Mouse (Mus musculus) liver, adult 2 months (tissue): ENCODE measurements around the gene Fam118b. TPM values are rescaled to one million over a fixed set of nuclear protein-coding genes. Genes with fewer than 3 reads are reported as not detected.

Experiments
- DNase-seq: peaks from one replicate; pipeline ENCODE4 v3.0.0-alpha.2; 2011; ENCODE audit warnings: low read depth, low spot score; ENCODE audit errors: extremely low read depth
- H3K27ac ChIP-seq: fragments of 200-500 bp; replicated peaks from 2 replicates; pipeline ENCODE4 v1.5.1; 2012; ENCODE audit warnings: low read depth, mild to moderate bottlenecking, control low read depth, inconsistent platforms, low read length; ENCODE audit not compliant: insufficient read depth
- H3K27me3 ChIP-seq: fragments of 200-500 bp; 2 replicates; pipeline ENCODE4 v1.6.1; 2012; ENCODE audit warnings: mild to moderate bottlenecking, moderate library complexity, low read length, inconsistent platforms; ENCODE audit not compliant: control insufficient read depth, insufficient read depth
- H3K36me3 ChIP-seq: fragments of 200-500 bp; 2 replicates; pipeline ENCODE4 v1.6.1; 2012; ENCODE audit warnings: low read length, inconsistent platforms; ENCODE audit not compliant: control insufficient read depth, insufficient read depth
- H3K4me1 ChIP-seq: fragments of 200-500 bp; 2 replicates; pipeline ENCODE4 v1.6.1; 2011; ENCODE audit warnings: low read length; ENCODE audit not compliant: control insufficient read depth, insufficient read depth
- H3K4me3 ChIP-seq: fragments of 200-500 bp; 2 replicates; pipeline ENCODE4 v1.5.1; 2011; ENCODE audit warnings: low read depth, mild to moderate bottlenecking, control low read depth, low read length, moderate library complexity; ENCODE audit not compliant: insufficient read depth
- H3K79me2 ChIP-seq: fragments of 200-500 bp; 2 replicates; pipeline ENCODE4 v1.6.1; 2012; ENCODE audit warnings: inconsistent platforms, mild to moderate bottlenecking, low read length, moderate library complexity; ENCODE audit not compliant: control insufficient read depth, insufficient read depth
- H3K9ac ChIP-seq: fragments of 200-500 bp; 2 replicates; pipeline ENCODE4 v1.6.1; 2012; ENCODE audit warnings: low read depth, mild to moderate bottlenecking, control low read depth, inconsistent platforms, low read length
- CTCF ChIP-seq: fragments of 200-500 bp; IDR thresholded peaks from 2 replicates; pipeline ENCODE4 v1.5.1; 2011; ENCODE audit warnings: low read depth, low read length, control low read depth
- POLR2A ChIP-seq: fragments of 200-500 bp; IDR thresholded peaks from 2 replicates; pipeline ENCODE4 v1.6.1; 2011; ENCODE audit warnings: low read length, control low read depth; ENCODE audit not compliant: insufficient read depth; ENCODE audit errors: extremely low read depth
- WGBS: fragments of 180-500 bp; shearing (Covaris S2); methylation state at CpG from one replicate; pipeline ENCODE4 v1.1.7; 2018; 5-methylcytosine and 5-hydroxymethylcytosine counted together
- polyA plus RNA-seq: library from polyadenylated mRNA; depleted of rRNA; stranded (reverse); fragments of >200 nt; gene quantifications from 2 replicates; pipeline ENCODE4 v1.2.3, GENCODE M21; 2012
- total RNA-seq: library from RNA; depleted of rRNA; stranded (reverse); fragments of >200 nt; gene quantifications from 2 replicates; pipeline ENCODE4 v1.2.3, GENCODE M21; 2014

The Fam118b gene
- total and polyA plus RNA-seq, 2 experiments: 4.0 to 5.8 TPM

DNA sequence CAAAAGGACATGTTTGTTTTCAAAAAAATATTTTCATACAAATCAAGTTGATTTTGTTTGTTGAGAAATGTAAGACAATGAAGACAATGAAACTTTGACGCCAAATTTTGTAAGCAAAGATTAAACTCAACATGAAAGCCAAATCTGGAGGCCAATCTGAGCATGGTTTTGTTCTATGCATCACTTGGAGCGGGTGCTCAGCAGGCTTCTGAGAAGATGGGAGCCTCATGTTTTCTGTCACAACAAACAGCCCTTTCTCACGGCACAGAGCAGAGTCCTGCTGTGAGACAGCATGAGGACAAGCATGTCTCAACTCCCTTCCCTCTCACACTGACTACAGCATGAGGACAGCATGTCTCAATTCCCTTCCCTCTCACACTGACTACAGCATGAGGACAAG lies 31.6 kb downstream of the Fam118b start:
- Histone ChIP-seq H3K27ac (no peak overlapping the region), H3K4me3 (no peak overlapping the region), H3K79me2 (no peaks in the 10 kb centered on the region), H3K27me3 (no peaks in the 10 kb centered on the region), H3K4me1 (no peaks in the 10 kb centered on the region; the same call in 1 of the 2 replicates), H3K36me3 (peaks cover 25% of the 10 kb centered on the region), H3K9ac (no peak overlapping the region)
- no peak for DNase-seq
- WGBS: 87% methylated on average over 3 of the region's 3 CpGs
- TF ChIP-seq CTCF (no peak), POLR2A (no peak)

- Histone ChIP-seq H3K27me3 (no peaks in the 10 kb centered on the region), H3K27ac (no peak overlapping the region), H3K9ac (no peak overlapping the region), H3K4me3 (no peak overlapping the region), H3K36me3 (peaks cover 16% of the 10 kb centered on the region), H3K79me2 (no peaks in the 10 kb centered on the region), H3K4me1 (peaks cover 4% of the 10 kb centered on the region; the same call in 1 of the 2 replicates)
- TF ChIP-seq CTCF: no peak
- TF ChIP-seq POLR2A: no peak
- no peak for DNase-seq
- 94% methylated on average over 3 of the region's 3 CpGs for WGBS
Measured at GRCm38 (mm10) chr9:35228671-35229070, 38.9 kb downstream of the Fam118b start.

DNA sequence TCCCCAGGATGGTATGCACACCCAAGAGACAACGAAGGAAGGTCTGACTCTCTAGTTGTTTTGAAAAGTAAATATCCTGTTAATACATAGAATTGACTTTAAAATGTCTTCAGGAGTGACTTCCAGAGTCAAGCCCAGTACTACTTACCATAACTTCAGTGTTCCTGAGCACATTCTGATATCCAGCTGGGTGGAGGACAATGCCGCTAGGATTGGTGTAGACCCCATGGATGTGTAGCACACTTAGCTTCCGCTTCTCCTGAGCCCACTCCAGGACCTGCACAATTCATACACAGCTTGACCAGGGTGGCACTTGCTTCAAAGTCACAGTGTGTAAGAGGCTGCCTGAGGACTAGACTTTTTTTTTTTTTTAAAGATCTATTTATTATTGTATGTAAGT lies 44.1 kb downstream of the Fam118b start:
- Histone ChIP-seq H3K36me3 (peaks cover 20% of the 10 kb centered on the region), H3K79me2 (no peaks in the 10 kb centered on the region), H3K27ac (no peak overlapping the region), H3K4me3 (no peak overlapping the region), H3K9ac (no peak overlapping the region), H3K27me3 (no peaks in the 10 kb centered on the region), H3K4me1 (peaks cover 4% of the 10 kb centered on the region; the same call in 1 of the 2 replicates)
- no peak for DNase-seq
- TF ChIP-seq CTCF (no peak), POLR2A (no peak)
- 97% methylated on average over 3 of the region's 3 CpGs for WGBS

DNA sequence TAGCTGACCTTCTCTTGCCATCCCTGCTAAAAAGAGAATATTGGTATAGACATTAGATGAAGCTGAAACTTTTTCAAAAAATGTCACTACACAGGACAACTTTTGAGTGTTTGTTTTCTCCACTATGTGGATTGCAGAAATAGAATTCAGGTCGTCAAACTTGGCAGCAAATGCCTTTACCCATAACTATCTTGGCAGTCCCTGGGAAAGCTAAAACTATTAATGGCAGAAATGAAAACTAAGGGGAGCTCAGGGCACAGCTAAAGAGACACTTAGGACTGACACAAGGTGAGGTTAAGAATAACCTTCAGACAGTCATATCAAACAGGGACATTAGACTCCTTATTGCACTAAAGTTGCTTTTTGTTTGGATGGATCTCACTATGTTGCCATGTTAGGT lies 49.6 kb downstream of the Fam118b start:
- no peaks in the 10 kb centered on the region for H3K27me3 ChIP-seq
- TF ChIP-seq POLR2A (no peak), CTCF (no peak)
- H3K27ac ChIP-seq: no peak overlapping the region
- DNase-seq: no peak
- H3K9ac ChIP-seq: no peak overlapping the region
- no peak overlapping the region for H3K4me3 ChIP-seq
- no peaks in the 10 kb centered on the region for H3K79me2 ChIP-seq
- H3K4me1 ChIP-seq: no peaks in the 10 kb centered on the region
- peaks cover 64% of the 10 kb centered on the region for H3K36me3 ChIP-seq
- WGBS: 14% methylated on average over 1 of the region's 1 CpGs

DNA sequence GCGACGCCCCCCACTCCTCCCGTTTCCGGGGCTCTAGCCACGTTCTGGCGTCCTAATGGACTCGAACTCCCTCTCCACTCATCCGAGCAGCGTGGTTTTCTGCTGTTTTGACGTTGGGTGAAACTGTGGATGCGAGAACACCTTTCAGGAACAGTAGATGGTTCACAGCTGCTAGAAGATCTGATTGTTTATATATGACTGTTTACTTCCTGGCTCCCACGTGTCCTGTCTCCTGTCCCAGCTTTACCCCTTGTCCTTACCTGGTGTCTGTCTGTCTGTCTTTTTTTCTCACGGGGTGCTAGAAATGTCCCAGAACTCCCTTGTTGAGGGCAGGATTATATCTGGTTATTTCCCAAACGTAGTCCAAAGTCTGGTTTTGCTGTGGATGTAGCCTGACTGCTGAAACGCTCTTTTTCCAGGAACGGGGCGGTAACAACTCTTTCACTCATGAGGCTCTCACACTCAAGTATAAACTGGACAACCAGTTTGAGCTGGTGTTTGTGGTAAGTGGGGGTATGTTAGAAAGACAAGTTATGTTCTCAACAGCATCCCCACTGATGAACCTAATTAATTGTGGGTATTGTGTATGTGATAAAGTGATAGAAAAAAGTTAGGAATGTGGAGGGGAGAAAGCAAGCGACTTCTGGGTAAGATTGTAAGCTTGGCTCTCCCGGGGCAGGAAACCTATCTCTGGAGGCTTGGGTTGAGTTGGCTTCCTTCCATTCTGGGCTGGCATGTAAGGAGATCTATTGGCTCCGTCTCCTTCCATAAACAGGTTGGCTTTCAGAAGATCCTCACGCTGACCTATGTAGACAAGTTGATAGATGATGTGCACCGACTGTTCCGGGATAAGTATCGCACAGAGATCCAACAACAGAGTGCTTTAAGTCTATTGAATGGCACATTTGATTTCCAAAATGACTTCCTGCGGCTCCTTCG lies 55.8 kb downstream of the Fam118b start:
- 19% methylated on average over 26 of the region's 26 CpGs for WGBS
- peaks cover 64% of the 10 kb centered on the region for H3K36me3 ChIP-seq
- peak; percentile 82 for DNase-seq

More for the DNA sequence above, 55.8 kb downstream of the Fam118b start:
- peak overlapping the region; percentile 90 for H3K4me3 ChIP-seq
- H3K27ac ChIP-seq: peak overlapping the region; percentile 93
- H3K27me3 ChIP-seq: no peaks in the 10 kb centered on the region
- peaks cover 9% of the 10 kb centered on the region; the same call in 1 of the 2 replicates for H3K4me1 ChIP-seq
- H3K79me2 ChIP-seq: peaks cover 5% of the 10 kb centered on the region; the same call in 1 of the 2 replicates
- H3K9ac ChIP-seq: peak overlapping the region; percentile 95
- TF ChIP-seq POLR2A: no peak
- TF ChIP-seq CTCF: no peak
